Mouse (Mus musculus) embryonic facial prominence, embryonic 15.5 days (tissue): ENCODE measurements at regions not wholly inside any gene's neighbourhood (a gene's known extent, or its start where the extent isn't known, plus 50 kb on each side); places are given as distances from the start of the nearest gene placed in this dataset.

Experiments
- ATAC-seq: fragments of 200-750 bp; cut with Nextera tagmentation; 2 replicates; pipeline ENCODE4 v1.8.0; 2017; ENCODE audit warnings: low read depth, moderate TSS enrichment; ENCODE audit not compliant: insufficient number of reproducible peaks, low FRiP score, low TSS enrichment
- H3K27ac ChIP-seq: fragments of 300-500 bp; sonication (generic); replicated peaks from 2 replicates; pipeline ENCODE4 v1.5.1; 2015; ENCODE audit warnings: mild to moderate bottlenecking, inconsistent platforms
- H3K27me3 ChIP-seq: fragments of 300-500 bp; sonication (generic); 2 replicates; pipeline ENCODE4 v1.6.1; 2015; ENCODE audit warnings: inconsistent platforms
- H3K36me3 ChIP-seq: fragments of 300-500 bp; sonication (generic); 2 replicates; pipeline ENCODE4 v1.6.1; 2015; ENCODE audit warnings: mild to moderate bottlenecking, inconsistent platforms
- H3K4me1 ChIP-seq: fragments of 300-500 bp; sonication (generic); 2 replicates; pipeline ENCODE4 v1.6.1; 2015; ENCODE audit warnings: inconsistent platforms
- H3K4me2 ChIP-seq: fragments of 300-500 bp; sonication (generic); replicated peaks from 2 replicates; pipeline ENCODE4 v1.6.1; 2015; ENCODE audit warnings: mild to moderate bottlenecking, inconsistent platforms
- H3K4me3 ChIP-seq: fragments of 300-500 bp; sonication (generic); replicated peaks from 2 replicates; pipeline ENCODE4 v1.5.1; 2015; ENCODE audit warnings: mild to moderate bottlenecking, inconsistent platforms
- H3K9ac ChIP-seq: fragments of 300-500 bp; sonication (generic); 2 replicates; pipeline ENCODE4 v1.6.1; 2015; ENCODE audit warnings: inconsistent platforms
- H3K9me3 ChIP-seq: fragments of 300-500 bp; sonication (generic); replicated peaks from 2 replicates; pipeline ENCODE4 v1.6.1; 2016; ENCODE audit warnings: inconsistent platforms
- WGBS: fragments of 180-500 bp; shearing (Covaris S2); methylation state at CpG from one replicate; pipeline ENCODE4 v1.1.7; 2015; 5-methylcytosine and 5-hydroxymethylcytosine counted together

DNA sequence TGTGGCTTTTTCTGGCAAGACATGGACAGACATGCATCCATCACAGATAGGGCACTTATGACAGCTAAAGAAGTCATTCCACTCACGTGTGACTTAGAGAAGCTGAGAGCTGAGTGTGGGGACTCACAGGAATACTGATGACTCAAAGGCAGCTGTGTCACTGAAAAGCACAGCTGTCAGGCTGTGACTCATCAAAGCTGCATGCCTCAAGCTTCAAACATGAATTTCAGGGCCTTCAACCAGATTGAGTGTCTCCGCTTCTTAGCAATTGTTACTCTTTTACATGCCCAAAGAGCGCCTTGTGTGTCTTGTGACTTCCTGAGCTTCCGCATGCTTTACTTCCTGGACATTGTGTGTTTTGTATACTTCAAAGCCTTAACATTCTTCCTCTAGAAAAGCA is 276.2 kb upstream of the Chrm3 start:
- no peaks in the 10 kb centered on the region for H3K9me3 ChIP-seq
- H3K27ac ChIP-seq = no peak overlapping the region
- WGBS = 50% methylated on average over 4 of the region's 4 CpGs
- no peaks in the 10 kb centered on the region for H3K27me3 ChIP-seq
- H3K4me2 ChIP-seq = no peak overlapping the region
- H3K36me3 ChIP-seq = no peaks in the 10 kb centered on the region
- no peak overlapping the region for H3K4me3 ChIP-seq
- no peaks in the 10 kb centered on the region for H3K4me1 ChIP-seq
- no peak overlapping the region for H3K9ac ChIP-seq
- no peak for ATAC-seq

GRCm38 (mm10) chr13:10630467-10630866 is 269.8 kb upstream of the Chrm3 start:
- Histone ChIP-seq H3K9ac (no peak overlapping the region), H3K36me3 (no peaks in the 10 kb centered on the region), H3K27me3 (no peaks in the 10 kb centered on the region), H3K27ac (no peak overlapping the region), H3K4me2 (no peak overlapping the region), H3K9me3 (no peaks in the 10 kb centered on the region), H3K4me3 (no peak overlapping the region), H3K4me1 (no peaks in the 10 kb centered on the region)
- ATAC-seq = no peak
- 64% methylated on average over 2 of the region's 2 CpGs for WGBS

- H3K4me1 ChIP-seq = no peaks in the 10 kb centered on the region
- no peak overlapping the region for H3K4me2 ChIP-seq
- no peak overlapping the region for H3K4me3 ChIP-seq
- H3K36me3 ChIP-seq = no peaks in the 10 kb centered on the region
- no peak for ATAC-seq
- H3K9ac ChIP-seq = no peak overlapping the region
- no peak overlapping the region for H3K27ac ChIP-seq
- no peaks in the 10 kb centered on the region for H3K27me3 ChIP-seq
- H3K9me3 ChIP-seq = no peaks in the 10 kb centered on the region
These were observed 259.0 kb upstream of the Chrm3 start for GRCm38 (mm10) chr13:10619661-10620060.

GRCm38 (mm10) chr13:10618421-10618954 is 257.8 kb upstream of the Chrm3 start:
- Histone ChIP-seq H3K9ac (no peak overlapping the region), H3K27me3 (no peaks in the 10 kb centered on the region), H3K9me3 (no peaks in the 10 kb centered on the region), H3K27ac (no peak overlapping the region), H3K4me3 (no peak overlapping the region), H3K36me3 (no peaks in the 10 kb centered on the region), H3K4me1 (no peaks in the 10 kb centered on the region), H3K4me2 (no peak overlapping the region)
- no peak for ATAC-seq
- WGBS = 75% methylated on average over 3 of the region's 3 CpGs

GRCm38 (mm10) chr13:10574951-10575350 is 214.3 kb upstream of the Chrm3 start:
- Histone ChIP-seq H3K4me3 (no peak overlapping the region), H3K27ac (no peak overlapping the region), H3K4me2 (no peak overlapping the region), H3K4me1 (no peaks in the 10 kb centered on the region), H3K9ac (no peak overlapping the region), H3K36me3 (no peaks in the 10 kb centered on the region), H3K9me3 (no peaks in the 10 kb centered on the region), H3K27me3 (no peaks in the 10 kb centered on the region)
- WGBS = 59% methylated on average over 5 of the region's 5 CpGs
- no peak for ATAC-seq

- Histone ChIP-seq H3K4me1 (no peaks in the 10 kb centered on the region), H3K4me3 (no peak overlapping the region), H3K36me3 (no peaks in the 10 kb centered on the region), H3K9ac (no peak overlapping the region), H3K27ac (no peak overlapping the region), H3K4me2 (no peak overlapping the region), H3K9me3 (no peaks in the 10 kb centered on the region), H3K27me3 (no peaks in the 10 kb centered on the region)
- ATAC-seq = no peak
- WGBS = 79% methylated on average over 1 of the region's 1 CpGs
These were observed 206.2 kb upstream of the Chrm3 start for GRCm38 (mm10) chr13:10566825-10567224.

DNA sequence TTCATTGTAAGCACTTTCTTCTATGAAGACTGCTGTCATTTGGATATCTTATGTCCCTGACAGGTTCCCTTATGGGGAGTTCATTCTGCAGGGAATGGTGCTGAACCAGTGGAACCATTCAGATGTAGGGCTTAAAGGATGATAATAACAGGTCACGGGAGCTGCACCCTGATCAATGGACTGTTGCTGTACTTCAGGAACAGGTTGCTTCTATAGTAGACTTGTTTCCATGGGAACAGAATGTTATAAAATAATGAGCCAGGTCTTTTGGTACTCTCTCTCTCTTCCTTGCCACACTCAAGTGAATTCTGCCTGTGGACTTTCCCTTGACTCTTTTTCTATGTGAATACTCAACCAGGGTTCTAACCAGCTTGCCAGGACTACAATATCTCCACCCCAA is 196.9 kb upstream of the Chrm3 start:
- H3K9me3 ChIP-seq = no peaks in the 10 kb centered on the region
- H3K4me2 ChIP-seq = no peak overlapping the region
- no peak for ATAC-seq
- 78% methylated on average over 1 of the region's 1 CpGs for WGBS
- no peaks in the 10 kb centered on the region for H3K36me3 ChIP-seq
- H3K9ac ChIP-seq = no peak overlapping the region
- no peaks in the 10 kb centered on the region for H3K27me3 ChIP-seq
- no peaks in the 10 kb centered on the region for H3K4me1 ChIP-seq
- no peak overlapping the region for H3K27ac ChIP-seq
- no peak overlapping the region for H3K4me3 ChIP-seq

GRCm38 (mm10) chr13:10554595-10554994 is 193.9 kb upstream of the Chrm3 start:
- Histone ChIP-seq H3K4me3 (no peak overlapping the region), H3K4me1 (no peaks in the 10 kb centered on the region), H3K36me3 (no peaks in the 10 kb centered on the region), H3K4me2 (no peak overlapping the region), H3K9ac (no peak overlapping the region), H3K27ac (no peak overlapping the region), H3K9me3 (no peaks in the 10 kb centered on the region), H3K27me3 (no peaks in the 10 kb centered on the region)
- 79% methylated on average over 2 of the region's 2 CpGs for WGBS
- no peak for ATAC-seq

DNA sequence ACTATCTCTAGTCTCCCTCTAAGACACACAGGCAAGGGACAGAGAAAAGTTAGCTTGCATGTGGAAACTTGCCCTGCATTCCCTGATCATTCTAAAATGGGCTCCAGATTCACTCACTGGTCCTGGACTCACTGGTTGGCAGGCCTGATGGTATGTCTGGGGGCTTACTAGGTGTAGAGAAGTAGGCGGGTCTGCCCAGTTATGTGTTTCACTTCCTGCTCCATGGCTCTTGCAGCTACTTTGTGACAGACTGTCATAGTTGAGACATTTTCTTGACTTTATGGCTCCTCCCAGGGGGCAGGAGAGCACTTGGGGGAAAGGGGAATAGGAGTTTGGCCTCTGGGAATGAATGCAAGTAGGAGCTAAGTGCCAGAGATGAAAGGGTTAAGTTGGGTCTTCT is 182.1 kb upstream of the Chrm3 start:
- H3K9me3 ChIP-seq = no peaks in the 10 kb centered on the region
- H3K27ac ChIP-seq = no peak overlapping the region
- no peak overlapping the region for H3K9ac ChIP-seq
- ATAC-seq = no peak
- no peaks in the 10 kb centered on the region for H3K36me3 ChIP-seq
- 91% methylated on average over 1 of the region's 1 CpGs for WGBS
- no peaks in the 10 kb centered on the region for H3K4me1 ChIP-seq
- no peak overlapping the region for H3K4me2 ChIP-seq
- no peak overlapping the region for H3K4me3 ChIP-seq
- H3K27me3 ChIP-seq = no peaks in the 10 kb centered on the region

DNA sequence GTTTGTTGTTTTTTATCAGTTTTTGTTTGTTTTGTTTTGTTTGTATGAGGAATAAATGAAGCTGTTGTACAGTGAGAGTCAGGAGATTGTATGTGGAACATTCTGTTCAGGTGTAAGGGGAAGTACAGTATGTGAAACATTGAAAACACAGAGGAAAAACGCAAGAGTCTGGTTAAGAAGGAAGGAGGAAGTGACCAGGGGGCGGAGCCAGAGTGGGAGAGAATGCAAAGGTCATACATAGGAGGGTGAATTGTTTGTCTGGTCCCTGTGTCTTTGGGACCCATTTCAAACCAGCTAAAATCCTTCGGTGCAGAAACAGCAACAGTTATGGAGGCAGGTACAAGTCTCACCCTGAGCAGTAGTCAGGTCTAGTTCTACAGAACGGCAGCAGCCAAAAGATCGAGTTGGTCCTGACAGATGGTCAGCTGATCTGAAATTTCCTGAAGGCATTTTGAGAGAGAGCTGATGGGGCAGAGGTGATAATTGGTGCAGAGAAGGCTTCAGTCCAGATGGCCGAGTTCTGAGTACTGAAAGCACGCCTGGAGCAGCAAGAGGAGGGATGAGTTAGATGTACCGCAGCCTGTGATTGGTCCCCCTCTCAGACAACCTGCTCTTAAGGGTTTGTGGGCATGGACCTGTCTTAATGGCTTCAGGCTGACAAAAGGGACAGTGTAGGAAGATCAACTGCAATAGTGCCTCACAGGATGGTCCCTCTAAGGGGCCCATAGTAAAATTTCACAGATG is 179.7 kb upstream of the Chrm3 start:
- WGBS = 68% methylated on average over 8 of the region's 8 CpGs
- Histone ChIP-seq H3K27ac (no peak overlapping the region), H3K4me3 (no peak overlapping the region), H3K27me3 (no peaks in the 10 kb centered on the region), H3K4me1 (no peaks in the 10 kb centered on the region), H3K4me2 (no peak overlapping the region), H3K9me3 (no peaks in the 10 kb centered on the region), H3K36me3 (no peaks in the 10 kb centered on the region), H3K9ac (no peak overlapping the region)
- ATAC-seq = no peak

DNA sequence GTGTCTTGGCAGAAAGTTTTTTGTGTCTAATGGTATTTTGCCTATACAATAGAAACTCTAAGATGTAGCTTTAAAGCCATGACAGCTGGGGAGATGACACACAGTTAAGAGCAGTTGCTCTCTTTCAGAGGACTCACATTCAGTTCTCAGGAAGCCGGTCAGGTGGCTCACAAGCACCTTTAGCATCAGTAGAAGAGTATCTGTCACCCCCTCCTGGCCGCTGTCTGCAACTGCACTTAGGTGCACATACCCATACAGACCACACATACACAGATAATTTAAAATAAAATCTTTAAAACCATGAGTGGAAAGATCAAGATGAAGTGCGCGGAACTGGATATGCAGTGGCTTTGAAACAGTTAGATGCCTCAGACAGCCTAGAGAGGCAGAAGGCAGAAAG is 178.3 kb upstream of the Chrm3 start:
- Histone ChIP-seq H3K9ac (no peak overlapping the region), H3K36me3 (no peaks in the 10 kb centered on the region), H3K4me1 (no peaks in the 10 kb centered on the region), H3K4me3 (no peak overlapping the region), H3K9me3 (no peaks in the 10 kb centered on the region), H3K4me2 (no peak overlapping the region), H3K27ac (no peak overlapping the region), H3K27me3 (no peaks in the 10 kb centered on the region)
- WGBS = 76% methylated on average over 4 of the region's 4 CpGs
- ATAC-seq = no peak

- H3K9ac ChIP-seq = no peak overlapping the region
- no peak overlapping the region for H3K27ac ChIP-seq
- H3K9me3 ChIP-seq = no peaks in the 10 kb centered on the region
- no peaks in the 10 kb centered on the region for H3K36me3 ChIP-seq
- no peaks in the 10 kb centered on the region for H3K4me1 ChIP-seq
- 72% methylated on average over 2 of the region's 2 CpGs for WGBS
- no peak overlapping the region for H3K4me3 ChIP-seq
- H3K27me3 ChIP-seq = no peaks in the 10 kb centered on the region
- H3K4me2 ChIP-seq = no peak overlapping the region
- ATAC-seq = no peak
These were observed 166.6 kb upstream of the Chrm3 start for GRCm38 (mm10) chr13:10527251-10527650.
